Mouse (Mus musculus): ENCODE measurements around the gene Rdh19.

- TF ChIP-seq GATA1 (IDR thresholded peaks at IDR 0.05; ENCODE audit: borderline replicate concordance, low read length), result no peak
- no peak for TF ChIP-seq FLI1 (IDR thresholded peaks at IDR 0.05; ENCODE audit: low read length)
These were observed 11.2 kb upstream of the Rdh19 start for GRCm38 (mm10) chr10:127838539-127838938.

Data from megakaryocyte, embryonic 14.5 days (primary cell).